Mouse (Mus musculus): ENCODE data around the gene Sh3rf3. TPM values are rescaled to one million over a fixed set of nuclear protein-coding genes. Genes with fewer than 3 reads are reported as not detected.

Gene Sh3rf3
- polyA plus RNA-seq, 2 experiments = not detected

DNA sequence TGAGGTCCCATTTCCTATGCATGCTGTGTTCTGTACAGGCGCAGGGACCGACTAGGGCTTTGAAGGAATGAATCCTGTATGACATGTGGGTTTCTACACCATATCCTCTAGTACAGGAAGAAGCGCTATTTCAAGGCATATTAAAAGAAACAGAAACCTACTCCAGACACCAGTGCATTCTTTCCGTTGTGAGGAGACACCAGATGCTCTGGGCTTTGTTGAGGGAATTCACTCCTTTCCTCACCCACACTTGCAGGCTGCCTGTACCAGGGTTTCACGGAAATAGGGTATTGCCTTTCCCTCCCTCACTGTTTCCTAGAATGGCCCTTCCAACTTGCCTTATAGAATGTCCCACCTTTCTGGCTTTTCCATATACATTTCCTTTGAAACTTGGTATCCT lies 113.4 kb downstream of the Sh3rf3 start:
- no peak overlapping the region for H3K4me2 ChIP-seq (ENCODE audit: low read depth)
- H3K36me3 ChIP-seq (replicated peaks; ENCODE audit: control insufficient read depth, insufficient read depth, low read depth) = no peaks in the 10 kb centered on the region
- 49% methylated on average over 5 of the region's 5 CpGs for WGBS (ENCODE audit: insufficient replicate concordance)
- no peak overlapping the region for H3K9ac ChIP-seq (replicated peaks)
- ATAC-seq (ENCODE audit: insufficient read depth) (no peak), DNase-seq (ENCODE audit: low read depth in 3 of 3, low spot score in 3 of 3) (no peak)
- H3K27ac ChIP-seq = no peak overlapping the region
- H3K27me3 ChIP-seq (ENCODE audit: control insufficient read depth, insufficient read depth, low read length) = no peaks in the 10 kb centered on the region
- TF ChIP-seq CTCF (IDR thresholded peaks at IDR 0.05; ENCODE audit: low read depth) (no peak), EP300 (IDR thresholded peaks at IDR 0.05; ENCODE audit: low read depth) (no peak)
- no peaks in the 10 kb centered on the region for H3K4me1 ChIP-seq (replicated peaks; ENCODE audit: control insufficient read depth in 2 of 2, insufficient read depth in 2 of 2, low read length in 1 of 2)
- H3K9me3 ChIP-seq (ENCODE audit: control insufficient read depth, low read length) = no peaks in the 10 kb centered on the region
- no peak overlapping the region for H3K4me3 ChIP-seq (ENCODE audit: insufficient read depth in 1 of 2, low read depth in 2 of 2, low read length in 2 of 2)

DNA sequence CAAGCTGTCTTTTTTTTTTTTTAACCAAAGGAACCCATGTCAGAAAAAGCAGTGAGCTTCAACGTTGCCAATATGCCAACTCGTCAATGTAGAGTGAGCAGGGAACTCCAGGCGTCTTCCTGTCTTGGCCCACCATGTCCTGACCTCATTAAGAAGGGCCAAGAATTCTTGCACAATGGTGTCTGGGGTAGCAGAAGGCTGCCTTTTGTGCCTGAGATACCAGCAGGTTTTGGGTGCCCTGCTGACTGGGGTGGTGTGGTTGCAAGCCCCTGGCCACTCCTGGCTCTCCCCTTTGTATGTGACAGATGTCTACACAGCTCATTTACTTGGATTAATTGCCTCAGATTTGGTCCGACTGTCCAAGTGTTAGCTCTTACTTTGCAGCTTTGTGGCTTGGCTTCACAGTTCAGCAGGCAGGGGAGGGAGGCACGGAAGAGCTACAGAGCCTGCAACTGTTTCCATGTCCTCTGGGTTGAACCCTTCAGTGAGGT lies 115.8 kb downstream of the Sh3rf3 start:
- TF ChIP-seq CTCF (IDR thresholded peaks at IDR 0.05; ENCODE audit: low read depth) (no peak), EP300 (IDR thresholded peaks at IDR 0.05; ENCODE audit: low read depth) (no peak)
- WGBS (ENCODE audit: insufficient replicate concordance) = 46% methylated on average over 5 of the region's 5 CpGs
- Histone ChIP-seq H3K9ac (replicated peaks) (no peak overlapping the region), H3K9me3 (ENCODE audit: control insufficient read depth, low read length) (no peaks in the 10 kb centered on the region), H3K27ac (no peak overlapping the region), H3K4me3 (ENCODE audit: insufficient read depth in 1 of 2, low read depth in 2 of 2, low read length in 2 of 2) (no peak overlapping the region), H3K4me1 (replicated peaks; ENCODE audit: control insufficient read depth in 2 of 2, insufficient read depth in 2 of 2, low read length in 1 of 2) (no peaks in the 10 kb centered on the region), H3K36me3 (replicated peaks; ENCODE audit: control insufficient read depth, insufficient read depth, low read depth) (no peaks in the 10 kb centered on the region), H3K27me3 (ENCODE audit: control insufficient read depth, insufficient read depth, low read length) (no peaks in the 10 kb centered on the region), H3K4me2 (ENCODE audit: low read depth) (no peak overlapping the region)
- DNase-seq (ENCODE audit: low read depth in 3 of 3, low spot score in 3 of 3) (no peak), ATAC-seq (ENCODE audit: insufficient read depth) (no peak)

DNA sequence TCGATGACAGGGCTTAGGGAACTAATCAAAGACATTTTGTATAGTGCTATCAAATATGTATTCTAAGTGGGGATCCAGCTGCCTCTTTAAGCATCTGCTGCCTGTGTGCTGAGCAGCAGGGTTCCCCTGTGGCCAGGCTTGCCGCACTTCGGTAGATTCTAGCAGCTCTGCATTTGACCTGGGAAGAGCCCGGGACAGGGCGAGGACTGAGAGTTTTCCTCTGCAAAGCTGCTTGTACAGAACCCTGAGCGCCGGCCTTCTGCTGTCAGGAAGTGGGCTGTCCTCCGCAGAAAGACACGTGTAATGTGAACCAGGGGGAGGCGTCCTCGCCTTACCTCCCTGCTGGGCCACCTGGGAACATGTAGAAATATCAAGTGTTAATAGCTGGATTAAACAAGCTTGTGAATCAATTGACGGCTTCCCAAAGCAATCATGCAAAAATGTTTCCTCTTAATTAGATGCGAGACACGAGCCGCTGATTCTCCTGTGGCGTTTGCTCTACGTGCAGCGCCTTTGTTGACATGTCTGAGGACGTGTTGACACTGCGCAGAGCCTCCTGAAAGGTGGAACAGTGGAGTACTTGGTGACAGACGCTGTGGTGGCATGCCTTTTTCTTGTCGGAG lies 119.1 kb downstream of the Sh3rf3 start:
- 44% methylated on average over 22 of the region's 22 CpGs for WGBS (ENCODE audit: insufficient replicate concordance)
- Histone ChIP-seq H3K36me3 (replicated peaks; ENCODE audit: control insufficient read depth, insufficient read depth, low read depth) (no peaks in the 10 kb centered on the region), H3K4me3 (ENCODE audit: insufficient read depth in 1 of 2, low read depth in 2 of 2, low read length in 2 of 2) (no peak overlapping the region), H3K9ac (replicated peaks) (no peak overlapping the region), H3K4me1 (replicated peaks; ENCODE audit: control insufficient read depth in 2 of 2, insufficient read depth in 2 of 2, low read length in 1 of 2) (no peaks in the 10 kb centered on the region), H3K27ac (no peak overlapping the region), H3K4me2 (ENCODE audit: low read depth) (peak overlapping the region; percentile 32), H3K27me3 (ENCODE audit: control insufficient read depth, insufficient read depth, low read length) (no peaks in the 10 kb centered on the region), H3K9me3 (ENCODE audit: control insufficient read depth, low read length) (no peaks in the 10 kb centered on the region)
- DNase-seq (ENCODE audit: low read depth in 3 of 3, low spot score in 3 of 3) (no peak), ATAC-seq (ENCODE audit: insufficient read depth) (no peak)
- TF ChIP-seq CTCF (IDR thresholded peaks at IDR 0.05; ENCODE audit: low read depth) (no peak), EP300 (IDR thresholded peaks at IDR 0.05; ENCODE audit: low read depth) (no peak)

DNA sequence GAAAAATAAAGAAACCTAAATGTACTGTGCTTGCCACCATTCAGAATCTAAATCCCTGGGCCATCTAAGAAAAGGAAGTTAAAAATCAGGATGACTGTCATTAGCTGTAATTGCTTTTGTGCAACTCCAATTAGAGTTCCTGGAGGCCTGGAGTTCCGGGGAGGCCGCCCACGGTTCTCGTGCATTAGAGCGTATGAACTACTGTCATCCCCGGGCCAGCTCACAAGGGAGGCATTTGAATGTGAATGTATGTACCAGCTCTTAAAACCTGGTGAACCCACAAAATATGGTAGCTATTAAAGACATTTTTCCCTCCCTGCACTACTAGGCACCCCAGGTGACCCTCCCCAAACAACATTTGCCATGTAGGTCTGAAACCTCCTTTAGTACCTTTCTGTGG lies 122.4 kb downstream of the Sh3rf3 start:
- 88% methylated on average over 6 of the region's 6 CpGs for WGBS (ENCODE audit: insufficient replicate concordance)
- no peaks in the 10 kb centered on the region for H3K9me3 ChIP-seq (ENCODE audit: control insufficient read depth, low read length)
- H3K4me1 ChIP-seq (replicated peaks; ENCODE audit: control insufficient read depth in 2 of 2, insufficient read depth in 2 of 2, low read length in 1 of 2) = no peaks in the 10 kb centered on the region
- H3K9ac ChIP-seq (replicated peaks) = no peak overlapping the region
- H3K27me3 ChIP-seq (ENCODE audit: control insufficient read depth, insufficient read depth, low read length) = no peaks in the 10 kb centered on the region
- no peak overlapping the region for H3K4me3 ChIP-seq (ENCODE audit: insufficient read depth in 1 of 2, low read depth in 2 of 2, low read length in 2 of 2)
- no peak overlapping the region for H3K4me2 ChIP-seq (ENCODE audit: low read depth)
- no peaks in the 10 kb centered on the region for H3K36me3 ChIP-seq (replicated peaks; ENCODE audit: control insufficient read depth, insufficient read depth, low read depth)
- no peak for TF ChIP-seq EP300 (IDR thresholded peaks at IDR 0.05; ENCODE audit: low read depth)
- no peak for TF ChIP-seq CTCF (IDR thresholded peaks at IDR 0.05; ENCODE audit: low read depth)
- H3K27ac ChIP-seq = no peak overlapping the region
- DNase-seq (ENCODE audit: low read depth in 3 of 3, low spot score in 3 of 3) (no peak), ATAC-seq (ENCODE audit: insufficient read depth) (no peak)

DNA sequence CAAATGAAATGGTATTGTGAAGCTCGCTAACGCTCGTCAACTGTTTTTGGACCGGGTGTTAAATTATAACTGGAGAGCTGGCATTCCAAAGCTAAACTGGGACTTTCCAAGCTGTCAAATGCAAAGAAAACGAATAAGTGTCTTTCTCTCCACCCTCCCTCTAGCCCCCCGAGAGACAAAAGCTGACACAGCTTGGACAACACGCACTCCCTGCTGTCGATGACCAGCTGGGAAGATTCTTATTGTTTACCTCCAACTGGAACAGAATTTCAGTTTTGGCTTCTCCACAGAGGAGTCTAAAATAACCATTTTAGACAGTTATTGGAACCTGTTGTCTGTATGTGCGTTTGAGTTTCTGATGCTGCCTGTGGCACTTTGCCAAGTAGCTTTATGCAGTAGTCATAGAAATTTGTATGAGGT lies 123.3 kb downstream of the Sh3rf3 start:
- no peak overlapping the region for H3K9ac ChIP-seq (replicated peaks)
- no peak overlapping the region for H3K4me3 ChIP-seq (ENCODE audit: insufficient read depth in 1 of 2, low read depth in 2 of 2, low read length in 2 of 2)
- ATAC-seq (ENCODE audit: insufficient read depth) = no peak
- no peak for DNase-seq (ENCODE audit: low read depth in 3 of 3, low spot score in 3 of 3)
- no peak overlapping the region for H3K27ac ChIP-seq
- no peaks in the 10 kb centered on the region for H3K4me1 ChIP-seq (replicated peaks; ENCODE audit: control insufficient read depth in 2 of 2, insufficient read depth in 2 of 2, low read length in 1 of 2)
- TF ChIP-seq CTCF (IDR thresholded peaks at IDR 0.05; ENCODE audit: low read depth) (no peak), EP300 (IDR thresholded peaks at IDR 0.05; ENCODE audit: low read depth) (no peak)
- H3K36me3 ChIP-seq (replicated peaks; ENCODE audit: control insufficient read depth, insufficient read depth, low read depth) = no peaks in the 10 kb centered on the region
- no peak overlapping the region for H3K4me2 ChIP-seq (ENCODE audit: low read depth)
- 69% methylated on average over 9 of the region's 9 CpGs for WGBS (ENCODE audit: insufficient replicate concordance)
- H3K27me3 ChIP-seq (ENCODE audit: control insufficient read depth, insufficient read depth, low read length) = no peaks in the 10 kb centered on the region
- H3K9me3 ChIP-seq (ENCODE audit: control insufficient read depth, low read length) = no peaks in the 10 kb centered on the region

Data from liver, embryonic 14.5 days (tissue).